Mouse (Mus musculus) brain, embryonic 14.5 days (tissue): Measurements from ENCODE around the gene 2010111I01Rik. TPM values are rescaled to one million over a fixed set of nuclear protein-coding genes. Genes with fewer than 3 reads are reported as not detected.

Source experiments
- DNase-seq: peaks from one replicate; pipeline ENCODE4 v3.0.0-alpha.2; 2011; ENCODE audit warnings: low read depth
- CTCF ChIP-seq: fragments of 200-500 bp; IDR thresholded peaks from 2 replicates; pipeline ENCODE4 v1.5.1; 2012; ENCODE audit warnings: inconsistent platforms, mild to moderate bottlenecking, moderate library complexity, borderline replicate concordance; ENCODE audit not compliant: insufficient read depth, insufficient read length; ENCODE audit errors: extremely low read depth
- POLR2A ChIP-seq: fragments of 200-500 bp; IDR thresholded peaks from 2 replicates; pipeline ENCODE4 v1.6.1; 2012; ENCODE audit warnings: mild to moderate bottlenecking, inconsistent platforms, borderline replicate concordance; ENCODE audit not compliant: poor library complexity, insufficient read depth, insufficient read length, severe bottlenecking; ENCODE audit errors: extremely low read depth
- polyA plus RNA-seq: library from polyadenylated mRNA; depleted of rRNA; stranded (reverse); fragments of >200 nt; gene quantifications from 2 replicates; pipeline ENCODE4 v1.2.3, GENCODE M21; 2012

Gene 2010111I01Rik
- polyA plus RNA-seq, 1 experiment: 27.2 TPM

DNA sequence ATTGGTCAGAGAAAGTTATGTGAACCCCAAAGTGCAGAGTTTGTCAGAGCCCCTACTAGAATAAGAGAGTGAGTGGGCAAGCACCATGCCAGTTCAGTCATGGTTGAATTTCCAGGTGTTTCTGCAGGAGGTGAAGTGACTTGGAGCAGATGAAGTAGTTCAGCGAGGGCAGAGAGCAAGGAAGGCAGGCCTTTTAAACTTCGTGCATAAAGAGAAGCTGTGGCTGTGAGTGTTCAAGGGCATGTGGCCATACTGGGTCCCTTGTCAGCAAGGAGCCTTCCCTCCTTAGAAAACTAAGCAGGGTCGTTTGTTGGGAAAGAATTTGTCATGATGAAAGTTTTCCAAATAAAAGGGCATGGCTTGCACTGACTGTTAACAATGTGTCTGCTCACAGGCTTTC is 161.5 kb downstream of the 2010111I01Rik start:
- TF ChIP-seq POLR2A (no peak), CTCF (no peak)
- no peak for DNase-seq

- no peak for DNase-seq
- TF ChIP-seq CTCF (no peak), POLR2A (no peak)
Observed at GRCm38 (mm10) chr13:63127516-63127915, 162.8 kb downstream of the 2010111I01Rik start.

DNA sequence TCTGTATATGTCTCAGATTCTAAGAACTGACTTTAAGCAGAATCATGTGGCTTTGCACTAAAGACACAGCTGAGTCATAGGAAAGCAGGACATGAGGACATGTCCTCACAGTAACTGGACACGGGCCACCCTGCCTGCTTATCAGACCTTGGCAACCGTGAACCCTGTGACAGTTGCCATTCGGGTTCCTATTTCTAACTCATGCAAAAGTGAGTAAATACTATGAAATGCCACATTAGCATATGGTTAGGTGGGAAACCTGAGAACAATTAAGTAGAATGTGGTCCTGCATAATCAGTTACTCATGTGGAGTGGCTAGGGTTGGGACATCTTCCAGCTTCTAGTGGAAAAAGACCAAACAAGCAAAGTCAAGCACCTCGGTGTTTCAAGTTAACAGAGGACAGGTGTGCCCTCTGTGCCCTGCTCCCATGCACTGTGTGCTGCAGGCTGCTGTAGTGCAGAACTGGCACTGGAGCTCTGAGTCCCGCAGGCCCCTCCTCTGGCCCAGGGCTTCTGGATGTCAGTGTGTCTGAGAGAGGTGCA is 170.3 kb downstream of the 2010111I01Rik start:
- no peak for TF ChIP-seq POLR2A
- TF ChIP-seq CTCF: no peak
- no peak for DNase-seq

DNA sequence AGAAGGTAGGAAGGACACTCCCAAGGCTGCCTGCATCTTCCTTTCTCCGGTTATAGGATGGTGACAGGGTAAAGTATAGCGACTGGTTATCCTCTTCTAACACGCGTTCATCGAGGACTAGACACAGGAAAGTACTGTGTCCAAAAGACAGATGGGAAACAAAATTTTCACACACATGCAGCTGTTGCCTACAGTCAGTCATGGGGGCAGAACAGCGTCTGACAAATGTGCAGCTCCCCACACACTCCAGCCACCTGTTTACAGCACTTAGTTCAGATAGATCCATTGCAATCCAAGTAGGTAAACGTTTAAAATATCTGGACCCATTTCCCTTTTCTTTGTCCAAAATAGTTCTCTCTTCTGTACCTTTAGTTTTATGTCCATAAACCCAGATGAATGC is 171.3 kb downstream of the 2010111I01Rik start:
- TF ChIP-seq POLR2A (no peak), CTCF (no peak)
- DNase-seq: no peak

- DNase-seq: no peak
- TF ChIP-seq POLR2A (no peak), CTCF (peak; percentile 11; the same call in 1 of the 2 replicates)
Observed at GRCm38 (mm10) chr13:63136775-63137174, 172.1 kb downstream of the 2010111I01Rik start.

- DNase-seq: no peak
- TF ChIP-seq POLR2A (no peak), CTCF (no peak)
Observed at GRCm38 (mm10) chr13:63138376-63139048, 173.8 kb downstream of the 2010111I01Rik start.

DNA sequence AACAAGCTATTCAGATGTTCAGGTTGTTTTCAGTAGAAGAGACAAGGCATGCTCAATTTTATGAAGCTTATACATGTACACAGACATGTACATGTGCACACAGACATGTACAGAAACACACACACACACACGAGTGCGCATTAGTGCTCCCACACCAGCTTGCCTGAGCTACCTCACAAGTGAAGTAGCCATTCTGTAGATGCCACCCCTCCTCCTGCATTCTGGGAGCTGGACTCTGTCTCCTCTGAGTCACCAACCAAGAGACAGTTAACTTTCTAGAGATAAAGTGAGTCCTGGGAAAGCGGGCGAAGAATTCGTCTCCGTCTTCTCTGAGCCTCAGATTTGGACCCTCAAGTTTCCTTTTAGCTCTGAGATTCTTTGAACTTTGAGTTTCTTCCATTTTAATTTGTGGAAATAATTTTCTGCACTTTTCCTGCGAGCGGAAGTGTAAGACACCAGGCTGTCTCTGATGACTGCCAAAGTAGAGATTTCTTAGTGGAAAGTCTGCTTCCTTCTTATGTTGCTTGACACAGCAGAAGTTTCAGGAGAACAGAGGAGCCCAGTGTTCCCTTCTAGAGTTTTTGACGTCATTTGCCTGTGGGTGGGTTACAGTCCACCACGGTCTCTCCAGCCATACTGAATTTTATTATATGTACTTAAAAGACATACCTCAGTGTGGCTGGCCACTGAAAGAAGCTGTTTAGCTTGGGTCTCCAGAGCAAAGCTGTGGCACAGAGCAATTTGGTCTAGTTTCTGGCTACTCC is 175.0 kb downstream of the 2010111I01Rik start:
- TF ChIP-seq CTCF (no peak), POLR2A (no peak)
- DNase-seq: no peak

DNA sequence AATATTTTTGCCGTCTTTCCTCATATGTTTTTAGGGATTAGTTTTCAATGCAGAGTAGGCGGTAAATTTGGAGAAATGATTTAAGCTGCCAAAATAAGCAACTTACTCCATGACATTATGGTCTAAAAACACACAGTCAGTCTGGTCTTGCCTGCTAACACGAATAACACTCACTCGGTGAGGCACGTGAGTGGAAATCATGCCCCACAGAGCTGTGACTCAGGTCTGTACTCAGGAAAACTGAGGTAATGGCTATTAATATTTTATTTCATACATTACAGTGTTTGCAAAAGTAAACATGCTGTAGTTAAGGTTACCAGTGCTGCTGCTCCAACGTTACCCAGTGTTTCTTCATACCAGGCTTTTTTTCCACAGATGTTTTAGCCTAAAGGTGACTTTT is 176.1 kb downstream of the 2010111I01Rik start:
- DNase-seq: no peak
- no peak for TF ChIP-seq POLR2A
- no peak for TF ChIP-seq CTCF

DNA sequence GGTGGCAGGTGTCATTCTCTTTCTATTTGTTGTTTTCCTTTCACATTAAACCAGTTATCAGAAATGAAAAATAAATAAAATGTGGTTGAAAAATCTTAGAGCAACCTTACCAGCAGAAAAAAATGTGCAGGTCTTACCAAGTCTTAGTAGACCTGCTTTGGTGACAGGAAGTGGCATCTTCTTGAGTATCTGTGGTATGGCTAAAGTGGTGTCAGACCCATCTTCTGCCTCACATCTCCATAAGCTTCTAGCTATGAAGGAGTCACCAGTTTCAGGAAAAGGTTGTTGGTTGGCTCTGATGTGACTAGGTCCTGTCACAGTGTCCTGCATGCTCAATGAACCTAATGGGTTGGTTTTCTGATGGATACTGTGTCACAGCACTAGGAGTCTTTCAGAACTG is 176.6 kb downstream of the 2010111I01Rik start:
- TF ChIP-seq POLR2A (no peak), CTCF (no peak)
- DNase-seq: no peak

- TF ChIP-seq CTCF (no peak), POLR2A (no peak)
- DNase-seq: peak; percentile 61
Observed at GRCm38 (mm10) chr13:63146604-63147188, 182.0 kb downstream of the 2010111I01Rik start.

- DNase-seq: no peak
Observed at GRCm38 (mm10) chr13:63148157-63148556, 183.5 kb downstream of the 2010111I01Rik start.

GRCm38 (mm10) chr13:63150470-63151020 is 185.9 kb downstream of the 2010111I01Rik start:
- DNase-seq: no peak
- TF ChIP-seq CTCF (no peak), POLR2A (no peak)

More at GRCm38 (mm10) chr13:63148157-63148556, 183.5 kb downstream of the 2010111I01Rik start:
- TF ChIP-seq CTCF (no peak), POLR2A (no peak)
